Mouse (Mus musculus): ENCODE results near the gene Dnah17. TPM values are rescaled to one million over a fixed set of nuclear protein-coding genes. Genes with fewer than 3 reads are reported as not detected.

Dnah17 gene
- total RNA-seq, 1 experiment, result 0.40 TPM

GRCm38 (mm10) chr11:118170333-118170732, 39.9 kb upstream of the Dnah17 start:
- Histone ChIP-seq H3K9ac (ENCODE audit: insufficient read depth, low read depth, low read length, poor library complexity, severe bottlenecking) (no peak overlapping the region), H3K4me3 (ENCODE audit: insufficient read depth in 1 of 2, low read depth in 1 of 2, low read length in 2 of 2, poor library complexity in 1 of 2, severe bottlenecking in 1 of 2) (no peak overlapping the region), H3K27ac (ENCODE audit: insufficient read depth, low read depth, low read length, poor library complexity, severe bottlenecking) (no peak overlapping the region), H3K4me1 (ENCODE audit: control insufficient read depth in 2 of 2, insufficient read depth in 2 of 2, low read length in 2 of 2, poor library complexity in 1 of 2) (no peaks in the 10 kb centered on the region), H3K9me3 (ENCODE audit: control insufficient read depth, insufficient read depth, low read depth, low read length) (no peaks in the 10 kb centered on the region), H3K36me3 (ENCODE audit: control insufficient read depth, insufficient read depth, low read length, poor library complexity, severe bottlenecking) (no peaks in the 10 kb centered on the region)
- no peak for DNase-seq (ENCODE audit: low read depth, low spot score)
- no peak for TF ChIP-seq MAFK (IDR thresholded peaks at IDR 0.05; ENCODE audit: insufficient read depth, low read depth, low read length)
- no peak for TF ChIP-seq HCFC1 (IDR thresholded peaks at IDR 0.05; ENCODE audit: borderline replicate concordance, insufficient read depth, low read length)
- TF ChIP-seq CHD2 (IDR thresholded peaks at IDR 0.05; ENCODE audit: low read depth, low read length), result no peak
- TF ChIP-seq ZC3H11A (IDR thresholded peaks at IDR 0.05; ENCODE audit: borderline replicate concordance, low read depth, low read length), result no peak
- TF ChIP-seq ZNF384 (IDR thresholded peaks at IDR 0.05; ENCODE audit: low read depth, low read length), result no peak
- in situ Hi-C loops (cut with MboI; ENCODE audit: low sequenced_read_pairs in 2 of 2, unreplicated experiment in 2 of 2), result no loop called here

GRCm38 (mm10) chr11:118168714-118169113, 38.3 kb upstream of the Dnah17 start:
- H3K27ac ChIP-seq (ENCODE audit: insufficient read depth, low read depth, low read length, poor library complexity, severe bottlenecking), result no peak overlapping the region
- in situ Hi-C loops (cut with MboI; ENCODE audit: low sequenced_read_pairs in 2 of 2, unreplicated experiment in 2 of 2), result no loop called here

GRCm38 (mm10) chr11:118166626-118167025, 36.2 kb upstream of the Dnah17 start:
- Histone ChIP-seq H3K9ac (ENCODE audit: insufficient read depth, low read depth, low read length, poor library complexity, severe bottlenecking) (no peak overlapping the region), H3K27ac (ENCODE audit: insufficient read depth, low read depth, low read length, poor library complexity, severe bottlenecking) (no peak overlapping the region), H3K4me3 (ENCODE audit: insufficient read depth in 1 of 2, low read depth in 1 of 2, low read length in 2 of 2, poor library complexity in 1 of 2, severe bottlenecking in 1 of 2) (no peak overlapping the region), H3K4me1 (ENCODE audit: control insufficient read depth in 2 of 2, insufficient read depth in 2 of 2, low read length in 2 of 2, poor library complexity in 1 of 2) (no peaks in the 10 kb centered on the region), H3K9me3 (ENCODE audit: control insufficient read depth, insufficient read depth, low read depth, low read length) (no peaks in the 10 kb centered on the region), H3K36me3 (ENCODE audit: control insufficient read depth, insufficient read depth, low read length, poor library complexity, severe bottlenecking) (no peaks in the 10 kb centered on the region)
- no peak for DNase-seq (ENCODE audit: low read depth, low spot score)
- in situ Hi-C loops (cut with MboI; ENCODE audit: low sequenced_read_pairs in 2 of 2, unreplicated experiment in 2 of 2), result no loop called here
- no peak for TF ChIP-seq CHD2 (IDR thresholded peaks at IDR 0.05; ENCODE audit: low read depth, low read length)
- no peak for TF ChIP-seq MAFK (IDR thresholded peaks at IDR 0.05; ENCODE audit: insufficient read depth, low read depth, low read length)
- no peak for TF ChIP-seq ZNF384 (IDR thresholded peaks at IDR 0.05; ENCODE audit: low read depth, low read length)
- TF ChIP-seq HCFC1 (IDR thresholded peaks at IDR 0.05; ENCODE audit: borderline replicate concordance, insufficient read depth, low read length), result no peak
- no peak for TF ChIP-seq ZC3H11A (IDR thresholded peaks at IDR 0.05; ENCODE audit: borderline replicate concordance, low read depth, low read length)

More at GRCm38 (mm10) chr11:118168714-118169113, 38.3 kb upstream of the Dnah17 start:
- H3K9ac ChIP-seq (ENCODE audit: insufficient read depth, low read depth, low read length, poor library complexity, severe bottlenecking), result no peak overlapping the region
- no peak overlapping the region for H3K4me3 ChIP-seq (ENCODE audit: insufficient read depth in 1 of 2, low read depth in 1 of 2, low read length in 2 of 2, poor library complexity in 1 of 2, severe bottlenecking in 1 of 2)
- H3K9me3 ChIP-seq (ENCODE audit: control insufficient read depth, insufficient read depth, low read depth, low read length), result no peaks in the 10 kb centered on the region
- no peaks in the 10 kb centered on the region for H3K36me3 ChIP-seq (ENCODE audit: control insufficient read depth, insufficient read depth, low read length, poor library complexity, severe bottlenecking)
- DNase-seq (ENCODE audit: low read depth, low spot score), result no peak
- H3K4me1 ChIP-seq (ENCODE audit: control insufficient read depth in 2 of 2, insufficient read depth in 2 of 2, low read length in 2 of 2, poor library complexity in 1 of 2), result no peaks in the 10 kb centered on the region
- TF ChIP-seq MAFK (IDR thresholded peaks at IDR 0.05; ENCODE audit: insufficient read depth, low read depth, low read length) (no peak), HCFC1 (IDR thresholded peaks at IDR 0.05; ENCODE audit: borderline replicate concordance, insufficient read depth, low read length) (no peak), CHD2 (IDR thresholded peaks at IDR 0.05; ENCODE audit: low read depth, low read length) (no peak), ZC3H11A (IDR thresholded peaks at IDR 0.05; ENCODE audit: borderline replicate concordance, low read depth, low read length) (no peak), ZNF384 (IDR thresholded peaks at IDR 0.05; ENCODE audit: low read depth, low read length) (no peak)

- H3K4me1 ChIP-seq (ENCODE audit: control insufficient read depth in 2 of 2, insufficient read depth in 2 of 2, low read length in 2 of 2, poor library complexity in 1 of 2), result no peaks in the 10 kb centered on the region
- H3K27ac ChIP-seq (ENCODE audit: insufficient read depth, low read depth, low read length, poor library complexity, severe bottlenecking), result no peak overlapping the region
- H3K9me3 ChIP-seq (ENCODE audit: control insufficient read depth, insufficient read depth, low read depth, low read length), result no peaks in the 10 kb centered on the region
- DNase-seq (ENCODE audit: low read depth, low spot score), result no peak
- no peak overlapping the region for H3K4me3 ChIP-seq (ENCODE audit: insufficient read depth in 1 of 2, low read depth in 1 of 2, low read length in 2 of 2, poor library complexity in 1 of 2, severe bottlenecking in 1 of 2)
- TF ChIP-seq ZNF384 (IDR thresholded peaks at IDR 0.05; ENCODE audit: low read depth, low read length) (no peak), MAFK (IDR thresholded peaks at IDR 0.05; ENCODE audit: insufficient read depth, low read depth, low read length) (no peak), HCFC1 (IDR thresholded peaks at IDR 0.05; ENCODE audit: borderline replicate concordance, insufficient read depth, low read length) (no peak), CHD2 (IDR thresholded peaks at IDR 0.05; ENCODE audit: low read depth, low read length) (no peak), ZC3H11A (IDR thresholded peaks at IDR 0.05; ENCODE audit: borderline replicate concordance, low read depth, low read length) (no peak)
- H3K9ac ChIP-seq (ENCODE audit: insufficient read depth, low read depth, low read length, poor library complexity, severe bottlenecking), result no peak overlapping the region
- no peaks in the 10 kb centered on the region for H3K36me3 ChIP-seq (ENCODE audit: control insufficient read depth, insufficient read depth, low read length, poor library complexity, severe bottlenecking)
- in situ Hi-C loops (cut with MboI; ENCODE audit: low sequenced_read_pairs in 2 of 2, unreplicated experiment in 2 of 2), result no loop called here
Observed at GRCm38 (mm10) chr11:118165681-118166080, 35.2 kb upstream of the Dnah17 start.

GRCm38 (mm10) chr11:118164566-118164965, 34.1 kb upstream of the Dnah17 start:
- TF ChIP-seq CHD2 (IDR thresholded peaks at IDR 0.05; ENCODE audit: low read depth, low read length) (no peak), ZC3H11A (IDR thresholded peaks at IDR 0.05; ENCODE audit: borderline replicate concordance, low read depth, low read length) (no peak)
- Histone ChIP-seq H3K4me1 (ENCODE audit: control insufficient read depth in 2 of 2, insufficient read depth in 2 of 2, low read length in 2 of 2, poor library complexity in 1 of 2) (no peaks in the 10 kb centered on the region), H3K36me3 (ENCODE audit: control insufficient read depth, insufficient read depth, low read length, poor library complexity, severe bottlenecking) (no peaks in the 10 kb centered on the region), H3K27ac (ENCODE audit: insufficient read depth, low read depth, low read length, poor library complexity, severe bottlenecking) (no peak overlapping the region), H3K4me3 (ENCODE audit: insufficient read depth in 1 of 2, low read depth in 1 of 2, low read length in 2 of 2, poor library complexity in 1 of 2, severe bottlenecking in 1 of 2) (no peak overlapping the region), H3K9ac (ENCODE audit: insufficient read depth, low read depth, low read length, poor library complexity, severe bottlenecking) (no peak overlapping the region), H3K9me3 (ENCODE audit: control insufficient read depth, insufficient read depth, low read depth, low read length) (no peaks in the 10 kb centered on the region)
- in situ Hi-C loops (cut with MboI; ENCODE audit: low sequenced_read_pairs in 2 of 2, unreplicated experiment in 2 of 2), result no loop called here
- DNase-seq (ENCODE audit: low read depth, low spot score), result no peak

All from ES-E14 (cell line).